Mouse (Mus musculus): Measurements from ENCODE around the gene Nrtn. TPM values are rescaled to one million over a fixed set of nuclear protein-coding genes. Genes with fewer than 3 reads are reported as not detected.

Gene Nrtn
- total and polyA plus RNA-seq, 3 experiments, result 3.2 to 64.0 (median 3.9) TPM

GRCm38 (mm10) chr17:56762769-56763731 is 5.7 kb upstream of the Nrtn start:
- DNase-seq, result peak; percentile 72

- DNase-seq, result peak; percentile 92
Measured at GRCm38 (mm10) chr17:56761991-56762410, 4.7 kb upstream of the Nrtn start.

- no peak for DNase-seq
Measured at GRCm38 (mm10) chr17:56761077-56761476, 3.7 kb upstream of the Nrtn start.

GRCm38 (mm10) chr17:56759261-56759660 is 1.9 kb upstream of the Nrtn start:
- DNase-seq, result no peak

GRCm38 (mm10) chr17:56758132-56758531 is 802 bp upstream of the Nrtn start:
- DNase-seq, result peak; percentile 62

- DNase-seq, result peak; percentile 49
Measured at GRCm38 (mm10) chr17:56756703-56757399, 479 bp downstream of the Nrtn start.

- DNase-seq, result no peak
Measured at GRCm38 (mm10) chr17:56754271-56755185, 2.8 kb downstream of the Nrtn start.

- no peak for DNase-seq
Measured at GRCm38 (mm10) chr17:56753452-56753851, 3.9 kb downstream of the Nrtn start.

- DNase-seq, result no peak
Measured at GRCm38 (mm10) chr17:56751404-56752072, 5.8 kb downstream of the Nrtn start.

GRCm38 (mm10) chr17:56744173-56744572 is 13.2 kb downstream of the Nrtn start:
- DNase-seq, result no peak

GRCm38 (mm10) chr17:56740788-56741160 is 16.6 kb downstream of the Nrtn start:
- DNase-seq, result no peak

GRCm38 (mm10) chr17:56740118-56740787 is 17.1 kb downstream of the Nrtn start:
- DNase-seq, result no peak

GRCm38 (mm10) chr17:56738221-56738620 is 19.1 kb downstream of the Nrtn start:
- DNase-seq, result no peak

GRCm38 (mm10) chr17:56736534-56736933 is 20.8 kb downstream of the Nrtn start:
- no peak for DNase-seq

- no peak for DNase-seq
Measured at GRCm38 (mm10) chr17:56729656-56730055, 27.7 kb downstream of the Nrtn start.

GRCm38 (mm10) chr17:56729151-56729550 is 28.2 kb downstream of the Nrtn start:
- DNase-seq, result no peak

- DNase-seq, result no peak
Measured at GRCm38 (mm10) chr17:56728117-56728516, 29.2 kb downstream of the Nrtn start.

GRCm38 (mm10) chr17:56727659-56728058 is 29.7 kb downstream of the Nrtn start:
- DNase-seq, result no peak

- DNase-seq, result no peak
Measured at GRCm38 (mm10) chr17:56727029-56727649, 30.2 kb downstream of the Nrtn start.

GRCm38 (mm10) chr17:56723419-56724161 is 33.7 kb downstream of the Nrtn start:
- DNase-seq, result no peak
